Mouse (Mus musculus) kidney, postnatal 25 days (tissue): ENCODE data around the gene Tpk1.

ENCODE experiments used
- DNase-seq, 2 experiments: peaks; one replicate each; pipeline ENCODE4 v3.0.0; 2021; ENCODE audit warnings: mixed read lengths in 2 of 2

The Tpk1 gene

GRCm38 (mm10) chr6:43665677-43666546 lies at the start of gene Tpk1:
TSS of gene Tpk1 (minus strand) at chr6:43666278.
- peak; percentile 92 to 97 for DNase-seq

- DNase-seq: no peak
Observed at GRCm38 (mm10) chr6:43702810-43703614, 36.9 kb upstream of the Tpk1 start.

GRCm38 (mm10) chr6:43691863-43692262 lies 25.8 kb upstream of the Tpk1 start:
- no peak for DNase-seq

- DNase-seq: no peak
Observed at GRCm38 (mm10) chr6:43685985-43686384, 19.9 kb upstream of the Tpk1 start.

DNA sequence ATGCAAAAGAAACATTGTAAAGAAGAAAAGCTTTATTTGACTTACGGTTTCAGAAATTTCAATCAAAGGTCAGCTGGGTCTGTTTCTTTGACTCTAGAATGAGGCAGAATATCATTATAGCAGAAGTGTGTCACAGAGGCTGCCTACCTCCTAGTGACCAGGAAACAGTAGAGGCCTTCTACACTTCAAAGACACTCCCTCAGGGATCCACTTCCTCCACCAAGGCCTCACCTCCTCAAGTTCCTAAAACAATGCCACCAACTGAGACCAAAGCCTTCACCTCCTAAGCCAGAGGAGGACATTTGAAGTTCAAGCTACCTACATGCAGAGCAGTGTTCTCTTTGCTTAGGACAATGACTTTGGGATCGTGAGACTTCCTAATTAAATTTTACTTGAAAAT lies 16.5 kb upstream of the Tpk1 start:
- no peak for DNase-seq

DNA sequence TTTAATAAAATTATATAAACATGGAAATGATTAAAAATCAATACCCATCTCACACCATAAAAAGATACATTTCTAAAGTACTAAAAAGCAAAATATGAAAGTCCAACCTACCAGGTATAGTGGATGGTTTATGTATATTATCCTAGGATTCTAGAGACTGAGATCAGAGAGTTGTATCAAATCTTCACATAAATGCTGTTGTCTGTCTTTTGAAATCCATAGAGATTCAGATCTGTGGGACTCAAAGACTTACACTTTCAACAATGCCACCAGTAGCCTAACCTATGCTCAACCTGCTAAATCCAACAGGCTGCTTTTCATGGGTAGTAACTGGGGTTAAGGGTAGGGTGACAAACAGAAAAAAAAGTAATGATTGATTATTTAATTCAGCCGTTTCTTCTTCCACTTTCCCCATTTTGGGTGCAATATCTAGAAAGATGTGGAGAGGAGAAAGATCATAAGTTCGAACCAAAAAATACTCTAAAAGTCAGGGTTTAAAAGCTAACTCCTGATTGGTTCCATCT lies 12.7 kb upstream of the Tpk1 start:
- DNase-seq: no peak

DNA sequence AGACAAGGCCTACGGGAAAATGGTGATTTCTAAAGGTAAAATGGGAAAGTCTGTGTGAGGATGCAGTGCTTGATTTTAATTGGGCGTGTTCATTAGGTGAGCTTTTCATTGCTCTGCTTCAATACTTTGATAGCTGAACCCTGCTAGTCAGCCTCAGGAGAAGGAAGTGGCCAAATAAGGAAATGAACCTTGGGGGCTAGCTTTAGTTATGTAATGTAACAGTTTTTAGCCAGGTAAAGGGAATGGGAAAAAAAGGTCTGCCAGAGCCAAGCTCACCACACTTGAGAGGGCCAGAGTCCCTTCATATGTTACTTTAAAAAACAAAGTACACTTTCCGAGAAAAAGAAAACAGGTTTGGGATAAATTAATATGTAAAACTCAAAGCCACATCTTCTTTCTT lies 11.5 kb upstream of the Tpk1 start:
- DNase-seq: peak in 1 of 2 experiments; percentile 43

GRCm38 (mm10) chr6:43676139-43676538 lies 10.1 kb upstream of the Tpk1 start:
- DNase-seq: no peak

DNA sequence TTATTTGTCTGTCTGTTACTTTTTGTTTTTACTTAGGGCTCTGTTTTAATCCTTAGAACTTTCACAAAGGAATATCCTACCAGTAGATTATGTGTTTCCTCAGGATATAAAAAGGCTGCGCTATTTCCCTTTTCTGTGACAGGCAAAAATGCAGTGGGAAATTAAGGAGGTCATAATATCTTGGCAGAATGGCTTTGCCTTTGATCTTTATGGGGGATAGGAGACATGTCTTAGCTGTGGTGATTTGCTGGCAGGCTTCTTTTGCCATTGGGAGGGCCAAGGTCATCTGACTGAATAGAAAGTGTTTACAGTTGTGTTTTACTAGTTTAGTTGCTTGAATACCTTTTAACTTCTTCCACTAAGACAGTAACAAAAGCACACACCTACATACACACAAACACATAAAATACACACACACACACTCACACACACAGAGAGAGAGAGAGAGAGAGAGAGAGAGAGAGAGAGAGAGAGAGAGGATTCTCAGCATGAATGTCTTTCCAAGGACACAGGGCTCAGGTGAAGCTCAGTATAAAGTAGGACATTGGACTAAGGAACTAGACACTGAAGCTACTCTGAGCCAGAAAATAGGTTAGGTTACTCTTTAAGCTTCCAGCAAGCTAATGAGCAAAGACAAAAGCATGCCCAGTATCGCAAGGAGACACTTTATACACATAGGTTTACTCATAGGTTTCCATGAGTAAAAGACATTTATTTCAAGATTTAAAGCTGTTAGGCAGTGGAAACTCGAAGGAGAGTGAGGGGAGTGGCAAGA lies 9.1 kb upstream of the Tpk1 start:
- DNase-seq: peak; percentile 52 to 57

- DNase-seq: no peak
Observed at GRCm38 (mm10) chr6:43670939-43671338, 4.9 kb upstream of the Tpk1 start.

DNA sequence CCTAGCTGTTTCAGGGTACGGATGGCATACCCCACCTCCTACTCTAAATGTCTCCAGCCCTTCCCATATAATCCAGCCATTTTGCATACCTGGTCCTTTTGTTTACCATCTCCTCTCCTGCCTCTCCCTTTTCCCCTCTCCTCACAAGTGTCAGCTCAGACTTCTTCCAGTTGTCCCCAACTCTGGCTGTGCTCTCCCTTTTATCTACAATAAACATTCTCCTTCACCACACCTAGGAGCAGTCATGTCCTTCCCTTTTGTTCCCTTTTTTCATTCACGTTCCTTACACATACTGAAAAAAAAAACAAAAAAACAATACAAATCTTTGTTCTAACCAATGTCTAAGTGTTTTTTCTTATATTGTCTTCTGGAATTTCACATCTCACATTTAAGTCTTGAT lies 1.6 kb upstream of the Tpk1 start:
- DNase-seq: no peak

DNA sequence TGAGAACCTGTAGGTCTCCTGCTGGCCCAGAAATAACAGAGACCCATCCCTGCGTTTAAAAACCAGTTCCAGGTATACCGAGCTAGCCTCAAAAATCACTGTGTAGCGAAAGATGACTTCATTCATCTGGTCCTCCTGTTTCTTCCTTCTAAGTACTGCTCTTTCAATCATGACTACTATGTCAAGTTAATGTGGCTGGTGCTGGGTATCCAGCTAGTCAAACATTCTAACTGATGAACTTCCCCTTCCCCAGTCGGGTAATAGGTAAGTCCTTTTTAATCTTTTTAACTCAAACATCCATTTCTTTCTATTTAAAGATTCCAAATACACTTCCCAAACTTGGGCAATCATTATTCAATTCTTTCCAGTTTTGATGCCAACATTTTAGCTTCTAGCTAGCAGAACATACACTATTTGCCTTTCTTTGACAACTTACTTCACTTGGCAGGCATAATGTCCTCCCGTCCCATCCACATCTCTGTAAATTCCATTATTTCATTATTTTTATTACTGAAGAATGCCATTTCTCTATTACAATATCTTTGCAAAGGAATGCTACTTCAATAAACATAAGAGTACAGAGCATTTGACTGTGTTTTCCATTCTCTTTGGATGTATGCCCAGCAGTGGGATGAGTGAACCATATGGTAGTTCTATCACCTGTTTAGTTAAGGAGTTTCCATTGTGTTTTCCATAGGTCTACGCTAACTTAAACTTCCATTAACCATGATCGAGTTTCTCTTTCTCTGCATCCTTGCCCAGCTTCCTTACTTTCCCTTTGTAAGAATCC lies 728 bp upstream of the Tpk1 start:
- no peak for DNase-seq

GRCm38 (mm10) chr6:43661822-43662221 lies 4.3 kb downstream of the Tpk1 start:
- DNase-seq: no peak

GRCm38 (mm10) chr6:43658290-43658689 lies 7.8 kb downstream of the Tpk1 start:
- DNase-seq: no peak

- no peak for DNase-seq
Observed at GRCm38 (mm10) chr6:43657845-43658244, 8.2 kb downstream of the Tpk1 start.

DNA sequence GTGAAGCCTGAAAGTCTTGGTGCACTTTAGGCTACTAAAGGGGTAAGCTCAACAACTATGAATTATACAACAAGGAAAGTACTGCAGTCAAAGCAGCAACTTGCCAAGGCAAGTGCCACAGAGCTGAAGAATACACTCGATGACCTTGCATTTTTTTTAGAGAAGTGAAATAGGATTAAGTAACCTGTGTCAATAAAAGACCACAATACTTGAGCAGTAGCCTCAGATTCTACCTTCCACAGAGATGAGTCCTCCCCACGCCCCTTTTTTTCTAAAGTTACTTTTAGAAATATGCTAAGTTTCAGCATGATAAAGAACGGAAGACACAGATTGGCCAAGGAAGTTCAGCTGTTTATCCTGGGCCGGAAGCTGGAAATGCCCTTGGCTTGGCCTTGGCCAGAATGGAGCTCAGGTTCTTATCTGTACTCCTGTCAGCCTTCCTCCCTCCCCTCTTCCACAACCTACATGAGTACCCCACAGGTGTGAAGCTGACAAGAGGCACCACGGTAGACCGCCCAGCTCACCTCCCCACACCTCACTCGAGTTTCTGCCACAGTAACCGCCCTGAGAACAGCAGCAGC lies 11.1 kb downstream of the Tpk1 start:
- DNase-seq: no peak

DNA sequence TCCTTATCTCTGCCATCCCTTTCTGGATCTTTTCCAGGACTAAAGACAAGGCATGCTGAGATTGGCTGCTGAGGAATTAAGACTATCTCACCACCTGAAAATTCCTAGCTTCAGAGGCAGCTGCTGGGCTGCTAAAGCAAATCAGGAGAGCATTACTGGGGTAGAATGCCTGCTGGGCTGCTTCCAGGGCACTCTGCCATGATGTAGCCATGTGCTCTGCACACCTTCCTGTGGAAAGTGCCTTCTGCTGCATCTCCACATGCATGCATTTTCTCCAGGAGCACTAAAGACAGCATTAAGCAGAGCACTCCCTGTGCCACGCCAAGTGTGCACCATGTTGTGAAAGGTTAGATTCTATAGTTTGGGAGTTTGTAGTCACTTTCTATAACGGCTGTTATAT lies 16.6 kb downstream of the Tpk1 start:
- DNase-seq: no peak

GRCm38 (mm10) chr6:43645674-43646073 lies 20.4 kb downstream of the Tpk1 start:
- DNase-seq: no peak

GRCm38 (mm10) chr6:43645105-43645504 lies 21.0 kb downstream of the Tpk1 start:
- DNase-seq: no peak

GRCm38 (mm10) chr6:43643718-43644117 lies 22.4 kb downstream of the Tpk1 start:
- no peak for DNase-seq

DNA sequence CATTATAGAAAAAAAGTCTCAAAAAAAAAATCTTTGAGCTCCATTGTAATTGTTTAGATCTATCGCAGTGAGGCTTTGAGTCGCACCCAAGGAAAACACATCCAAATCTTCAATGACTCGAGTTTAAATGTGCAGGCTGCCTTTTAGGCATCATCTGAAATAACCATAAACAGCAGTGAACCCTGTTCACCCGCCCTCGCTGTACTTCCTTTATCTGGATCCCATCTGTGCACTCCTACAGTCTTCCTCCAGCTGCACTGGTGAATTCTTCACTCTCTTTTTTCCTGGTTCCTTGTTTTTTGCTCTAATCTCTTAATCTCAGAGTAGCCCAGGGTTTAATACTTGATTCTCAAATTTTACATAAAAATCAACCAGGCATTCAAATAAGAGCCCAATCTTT lies 23.7 kb downstream of the Tpk1 start:
- no peak for DNase-seq

DNA sequence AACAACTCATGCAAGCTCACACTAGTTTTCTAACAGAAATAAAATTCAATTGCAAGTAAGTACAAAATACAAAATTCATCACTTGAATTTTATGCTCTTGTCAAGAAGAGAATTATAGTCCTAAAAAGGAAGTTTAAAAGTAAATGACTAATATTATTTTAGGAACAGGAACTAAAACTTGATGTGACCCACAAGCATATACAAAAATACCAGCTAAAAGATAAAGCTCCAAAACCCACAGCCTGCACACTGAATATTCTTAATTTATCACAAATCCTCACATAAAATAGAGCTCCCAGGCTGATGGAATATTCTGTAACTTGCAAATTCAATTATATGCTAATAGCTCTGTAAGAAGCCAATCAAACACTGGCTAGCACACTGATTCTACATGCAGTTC lies 25.5 kb downstream of the Tpk1 start:
- DNase-seq: no peak
